Mouse (Mus musculus): ENCODE measurements around the gene Cyp2j12. TPM values are rescaled to one million over a fixed set of nuclear protein-coding genes. Genes with fewer than 3 reads are reported as not detected.

Cyp2j12 gene
- 7.9 TPM for polyA plus RNA-seq (2015; fragmentation: Illumina TruSeq; extraction: RNeasy Lipid Tissue Mini Kit (QIAGEN cat#74804); ENCODE audit: low read depth, low replicate concordance)

GRCm38 (mm10) chr4:96140732-96141467 is at the start of gene Cyp2j12:
TSS of gene Cyp2j12 (minus strand) at chr4:96141152.

DNA sequence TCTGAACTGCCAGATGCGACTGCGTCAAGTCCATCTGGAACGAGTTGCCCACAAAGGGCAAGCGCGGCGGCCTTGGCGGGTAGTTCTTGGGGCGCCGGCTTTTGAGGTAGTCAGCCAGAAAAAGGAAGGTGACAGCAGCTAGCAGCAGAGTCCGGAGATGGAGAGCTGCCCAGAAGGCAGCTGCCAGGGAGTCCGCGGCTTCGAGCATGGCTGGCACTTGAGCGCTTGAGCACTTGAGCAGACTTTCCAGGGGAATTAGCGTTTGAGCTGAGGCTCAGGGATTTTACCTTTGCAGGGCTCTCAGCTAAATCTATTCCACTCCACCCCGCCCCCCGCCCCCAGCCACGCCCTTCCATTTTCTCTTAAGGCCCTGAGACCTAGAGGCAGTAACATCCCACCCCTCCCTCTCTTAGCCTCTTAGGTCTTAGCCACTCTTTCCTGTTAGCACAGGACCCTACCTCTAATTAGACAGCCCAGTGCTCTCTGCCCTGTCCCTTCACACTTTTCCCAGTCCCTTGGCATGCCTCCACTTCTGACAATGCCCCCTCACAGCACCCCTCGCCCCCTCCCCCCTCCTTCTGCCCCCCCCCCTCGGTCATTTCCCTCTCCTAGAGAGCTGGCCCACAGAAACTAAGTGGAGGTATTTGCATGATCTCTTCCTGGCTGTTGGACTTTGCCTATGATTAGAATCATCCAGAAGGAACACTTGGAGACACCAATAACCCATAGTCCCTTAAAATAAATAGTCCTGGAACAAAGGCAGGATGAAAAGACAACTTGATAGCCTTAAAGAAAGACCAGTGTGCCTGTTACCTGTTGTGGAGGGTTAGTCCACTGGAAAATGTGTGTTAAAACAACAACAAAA is 63.5 kb downstream of the Cyp2j12 start, which contains the start of gene Cyp2j13:
TSS of gene Cyp2j13 (minus strand) at position 286 of the 865 bp plus-strand sequence.

Other genes with a start within 250 kb of the Cyp2j12 start
- 44.5 TPM for gene Hook1, start 173.9 kb downstream of the Cyp2j12 start, polyA plus RNA-seq (2015; fragmentation: Illumina TruSeq; extraction: RNeasy Lipid Tissue Mini Kit (QIAGEN cat#74804); ENCODE audit: low read depth, low replicate concordance)
- gene Cyp2j13, start 63.6 kb downstream of the Cyp2j12 start, polyA plus RNA-seq (2015; fragmentation: Illumina TruSeq; extraction: RNeasy Lipid Tissue Mini Kit (QIAGEN cat#74804); ENCODE audit: low read depth, low replicate concordance), result not detected
- not detected for gene Cyp2j7, start 95.5 kb upstream of the Cyp2j12 start, polyA plus RNA-seq (2015; fragmentation: Illumina TruSeq; extraction: RNeasy Lipid Tissue Mini Kit (QIAGEN cat#74804); ENCODE audit: low read depth, low replicate concordance)
- not detected for gene Cyp2j11, start 207.5 kb upstream of the Cyp2j12 start, polyA plus RNA-seq (2015; fragmentation: Illumina TruSeq; extraction: RNeasy Lipid Tissue Mini Kit (QIAGEN cat#74804); ENCODE audit: low read depth, low replicate concordance)

All from brain, adult 10 weeks (tissue).